Mouse (Mus musculus) heart, adult 2 months (tissue): ENCODE measurements at regions not wholly inside any gene's neighbourhood (a gene's known extent, or its start where the extent isn't known, plus 50 kb on each side); places are given as distances from the start of the nearest gene placed in this dataset.

Source experiments
- CTCF ChIP-seq: fragments of 200-600 bp; IDR thresholded peaks from 2 replicates; pipeline ENCODE4 v1.8.1; 2022; ENCODE audit warnings: antibody characterized with exemption, mild to moderate bottlenecking, moderate library complexity
- EP300 ChIP-seq: fragments of 200-500 bp; IDR thresholded peaks from 2 replicates; pipeline ENCODE4 v1.6.1; 2011; ENCODE audit warnings: low read depth, low read length, control low read depth; ENCODE audit not compliant: insufficient read depth
- POLR2A ChIP-seq: fragments of 200-500 bp; IDR thresholded peaks from 2 replicates; pipeline ENCODE4 v1.6.1; 2011; ENCODE audit warnings: mild to moderate bottlenecking, low read depth, low read length, control low read depth; ENCODE audit not compliant: insufficient read depth

GRCm38 (mm10) chr16:74683371-74683770, 271.7 kb upstream of the Robo2 start:
- TF ChIP-seq CTCF, result no peak
- no peak for TF ChIP-seq POLR2A
- TF ChIP-seq EP300, result no peak
